Mouse (Mus musculus) intestine, embryonic 15.5 days (tissue): ENCODE measurements around the gene Wdr46. TPM values are rescaled to one million over a fixed set of nuclear protein-coding genes. Genes with fewer than 3 reads are reported as not detected.
"Not testable (repeated sequence)": the region's sequence is repeated elsewhere in the genome, so short reads cannot be mapped to it uniquely, and the experiment has no call there.

Experiments
- ATAC-seq: fragments of 200-750 bp; cut with Nextera tagmentation; 2 replicates; pipeline ENCODE4 v1.8.0; 2017; ENCODE audit warnings: moderate TSS enrichment, moderate library complexity
- H3K27ac ChIP-seq: fragments of 300-500 bp; sonication (generic); 2 replicates; pipeline ENCODE4 v1.5.1; 2015; ENCODE audit warnings: mild to moderate bottlenecking, inconsistent platforms
- H3K27me3 ChIP-seq: fragments of 300-500 bp; sonication (generic); replicated peaks from 2 replicates; pipeline ENCODE4 v1.6.1; 2015; ENCODE audit warnings: inconsistent platforms
- H3K36me3 ChIP-seq: fragments of 300-500 bp; sonication (generic); 2 replicates; pipeline ENCODE4 v1.6.1; 2015; ENCODE audit warnings: inconsistent platforms
- H3K4me1 ChIP-seq: fragments of 300-500 bp; sonication (generic); replicated peaks from 2 replicates; pipeline ENCODE4 v1.6.1; 2015; ENCODE audit warnings: inconsistent platforms
- H3K4me2 ChIP-seq: fragments of 300-500 bp; sonication (generic); replicated peaks from 2 replicates; pipeline ENCODE4 v1.6.1; 2015; ENCODE audit warnings: mild to moderate bottlenecking, inconsistent platforms
- H3K4me3 ChIP-seq: fragments of 300-500 bp; sonication (generic); replicated peaks from 2 replicates; pipeline ENCODE4 v1.5.1; 2015; ENCODE audit warnings: inconsistent platforms
- H3K9ac ChIP-seq: fragments of 300-500 bp; sonication (generic); 2 replicates; pipeline ENCODE4 v1.6.1; 2015; ENCODE audit warnings: inconsistent platforms
- H3K9me3 ChIP-seq: fragments of 300-500 bp; sonication (generic); 2 replicates; pipeline ENCODE4 v1.6.1; 2016; ENCODE audit warnings: inconsistent platforms
- WGBS: fragments of 180-500 bp; shearing (Covaris S2); methylation state at CpG from one replicate; pipeline ENCODE4 v1.1.7; 2015; 5-methylcytosine and 5-hydroxymethylcytosine counted together
- polyA plus RNA-seq: library from polyadenylated mRNA; unstranded; fragments of >200 nt; fragmentation: Nextera tagmentation; extraction: Ambion mirVana; gene quantifications from 2 replicates; pipeline ENCODE4 v1.2.1, GENCODE M21; 2015

Gene Wdr46
- polyA plus RNA-seq, 1 experiment from 2014 or later, result 37.1 TPM

DNA sequence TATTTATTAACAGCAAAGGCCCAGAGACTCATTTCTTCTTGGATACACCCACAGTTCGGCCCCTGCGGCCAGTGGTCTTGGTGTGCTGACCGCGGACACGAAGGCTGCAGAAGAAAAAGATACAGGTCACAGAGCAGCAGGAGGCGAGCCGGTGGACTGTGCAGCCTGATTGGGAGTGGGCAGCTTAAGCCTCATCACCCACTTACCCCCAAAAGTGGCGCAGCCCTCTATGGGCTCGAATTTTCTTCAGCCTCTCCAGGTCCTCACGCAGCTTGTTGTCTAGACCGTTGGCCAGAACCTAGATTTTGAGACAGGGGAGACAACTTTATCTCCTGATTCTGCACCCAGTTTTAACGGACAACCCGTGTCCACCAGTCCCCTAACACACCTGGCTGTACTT, 11.6 kb downstream of the Wdr46 start:
- Histone ChIP-seq H3K27ac (0 out of 2 replicates have a peak overlapping the region, but pooled peaks have one; percentile 96), H3K36me3 (peaks cover 13% of the 10 kb centered on the region), H3K9ac (peak overlapping the region; percentile 59), H3K4me1 (peaks cover 52% of the 10 kb centered on the region), H3K4me2 (peak overlapping the region; percentile 91)
- not testable (repeated sequence) for ATAC-seq, H3K4me3 ChIP-seq, H3K9me3 ChIP-seq, H3K27me3 ChIP-seq
- 71% methylated on average over 13 of the region's 13 CpGs for WGBS

DNA sequence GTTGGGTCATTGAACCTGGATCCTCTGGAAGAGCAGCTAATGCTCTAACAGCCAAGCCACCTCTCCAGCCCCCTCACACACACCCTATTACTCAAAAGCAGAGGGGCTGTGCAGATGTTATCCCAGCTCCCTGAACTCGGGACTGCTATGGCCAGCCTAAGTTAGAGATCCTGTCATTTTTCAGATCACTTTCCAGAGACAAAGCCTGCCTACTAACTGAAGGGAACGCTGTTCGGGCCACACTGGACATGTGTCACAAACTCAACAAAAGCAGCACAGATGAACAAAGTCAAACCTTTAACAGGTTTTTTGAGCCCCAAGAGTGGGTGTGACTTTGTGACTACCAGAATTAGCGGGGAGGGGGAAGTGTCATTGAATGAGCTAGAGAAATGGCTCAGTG, 12.4 kb downstream of the Wdr46 start:
- WGBS, result 81% methylated on average over 4 of the region's 4 CpGs
- no peak for ATAC-seq
- peaks cover 52% of the 10 kb centered on the region for H3K4me1 ChIP-seq
- peak overlapping the region; percentile 91 for H3K4me2 ChIP-seq
- no peaks in the 10 kb centered on the region for H3K27me3 ChIP-seq
- H3K4me3 ChIP-seq, result peak overlapping the region; percentile 84
- peak overlapping the region; percentile 41 for H3K27ac ChIP-seq
- peak overlapping the region; percentile 39; the same call in 1 of the 2 replicates for H3K9ac ChIP-seq
- H3K36me3 ChIP-seq, result peaks cover 13% of the 10 kb centered on the region
- no peaks in the 10 kb centered on the region for H3K9me3 ChIP-seq

- peaks cover 13% of the 10 kb centered on the region for H3K36me3 ChIP-seq
- H3K27me3 ChIP-seq, result no peaks in the 10 kb centered on the region
- peak overlapping the region; percentile 84 for H3K4me3 ChIP-seq
- peaks cover 51% of the 10 kb centered on the region for H3K4me1 ChIP-seq
- ATAC-seq, result no peak
- H3K27ac ChIP-seq, result peak overlapping the region; percentile 41; the same call in 1 of the 2 replicates
- H3K9ac ChIP-seq, result peak overlapping the region; percentile 39; the same call in 1 of the 2 replicates
- H3K4me2 ChIP-seq, result peak overlapping the region; percentile 91
- no peaks in the 10 kb centered on the region for H3K9me3 ChIP-seq
- 77% methylated on average over 3 of the region's 3 CpGs for WGBS
These were observed 12.8 kb downstream of the Wdr46 start for GRCm38 (mm10) chr17:33953310-33953709.

DNA sequence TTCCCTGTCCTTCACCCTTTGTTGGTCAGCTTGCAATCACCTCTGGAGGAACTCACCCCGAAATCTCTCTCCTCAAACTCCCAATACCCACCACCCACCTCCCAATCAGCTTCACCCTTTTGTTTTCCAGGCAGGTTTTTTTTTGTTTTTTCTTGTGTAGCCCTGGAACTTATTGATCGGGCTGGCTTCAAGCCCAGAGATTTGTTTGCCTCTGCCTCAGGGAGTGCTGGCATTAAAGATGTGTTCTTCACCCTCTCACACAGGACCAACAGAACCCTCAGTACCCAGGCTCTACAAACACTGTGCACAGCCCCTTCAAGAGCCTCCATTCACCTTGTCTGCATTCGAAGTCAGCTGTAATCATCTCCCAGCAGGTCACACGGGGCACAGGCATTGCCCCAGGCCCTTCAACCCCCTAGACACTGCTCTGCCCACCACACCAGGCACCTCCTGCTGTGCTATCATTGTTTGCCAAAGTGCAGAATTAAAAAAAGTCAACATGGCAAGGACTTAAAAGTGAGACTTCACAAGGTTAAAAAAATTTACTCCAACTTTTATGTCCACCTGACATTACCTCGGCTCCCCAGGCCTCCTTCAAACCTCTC, 13.6 kb downstream of the Wdr46 start:
- Histone ChIP-seq H3K4me2 (peak overlapping the region; percentile 91), H3K4me3 (peak overlapping the region; percentile 84), H3K9me3 (no peaks in the 10 kb centered on the region), H3K4me1 (peaks cover 43% of the 10 kb centered on the region), H3K27ac (peak overlapping the region; percentile 94), H3K36me3 (peaks cover 14% of the 10 kb centered on the region), H3K27me3 (no peaks in the 10 kb centered on the region), H3K9ac (peak overlapping the region; percentile 97)
- no peak for ATAC-seq
- 37% methylated on average over 5 of the region's 5 CpGs for WGBS

DNA sequence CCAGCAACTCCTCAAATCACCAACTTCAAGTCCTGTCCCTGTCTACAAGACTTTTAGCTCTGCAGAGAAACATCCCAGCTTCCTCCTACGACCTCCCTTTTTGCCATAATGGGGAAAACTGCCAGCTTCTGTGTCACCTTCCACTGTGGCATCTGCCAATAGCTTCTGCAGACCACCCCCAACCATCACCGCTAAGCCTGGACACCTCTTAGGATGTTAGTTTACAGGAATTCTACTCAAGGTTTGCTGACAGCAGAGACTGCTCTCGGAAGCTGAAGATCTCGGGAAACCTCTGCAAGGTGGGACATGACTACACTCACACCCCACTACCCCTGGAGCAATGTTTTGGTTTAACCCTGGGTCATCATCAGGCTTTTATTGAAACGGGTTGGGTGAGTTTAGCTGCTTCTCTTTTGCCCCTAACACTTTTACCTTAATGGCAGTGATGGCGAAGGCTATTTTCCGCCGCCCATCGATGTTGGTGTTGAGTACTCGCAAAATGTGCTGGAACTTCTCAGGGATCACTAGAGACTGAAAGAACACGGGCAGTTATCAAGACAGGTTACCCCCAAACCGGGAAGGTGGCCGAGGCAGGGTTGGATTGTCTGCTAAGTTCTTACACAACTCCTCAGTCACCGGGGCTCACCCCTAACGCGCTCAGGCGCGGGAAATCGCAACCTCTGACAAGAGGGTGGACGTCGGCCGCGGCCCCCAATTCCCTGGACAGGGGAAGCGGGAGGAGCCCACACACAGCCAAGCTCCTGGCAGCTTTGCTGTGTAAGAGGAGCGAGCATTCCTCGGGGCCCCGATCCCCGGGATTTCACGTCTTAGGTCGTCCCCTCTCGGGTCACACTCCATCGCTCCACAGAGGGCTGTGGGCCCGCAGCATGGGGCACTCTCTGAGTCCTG, 14.4 kb downstream of the Wdr46 start:
- peak; percentile 23; the same call in 1 of the 2 replicates for ATAC-seq

DNA sequence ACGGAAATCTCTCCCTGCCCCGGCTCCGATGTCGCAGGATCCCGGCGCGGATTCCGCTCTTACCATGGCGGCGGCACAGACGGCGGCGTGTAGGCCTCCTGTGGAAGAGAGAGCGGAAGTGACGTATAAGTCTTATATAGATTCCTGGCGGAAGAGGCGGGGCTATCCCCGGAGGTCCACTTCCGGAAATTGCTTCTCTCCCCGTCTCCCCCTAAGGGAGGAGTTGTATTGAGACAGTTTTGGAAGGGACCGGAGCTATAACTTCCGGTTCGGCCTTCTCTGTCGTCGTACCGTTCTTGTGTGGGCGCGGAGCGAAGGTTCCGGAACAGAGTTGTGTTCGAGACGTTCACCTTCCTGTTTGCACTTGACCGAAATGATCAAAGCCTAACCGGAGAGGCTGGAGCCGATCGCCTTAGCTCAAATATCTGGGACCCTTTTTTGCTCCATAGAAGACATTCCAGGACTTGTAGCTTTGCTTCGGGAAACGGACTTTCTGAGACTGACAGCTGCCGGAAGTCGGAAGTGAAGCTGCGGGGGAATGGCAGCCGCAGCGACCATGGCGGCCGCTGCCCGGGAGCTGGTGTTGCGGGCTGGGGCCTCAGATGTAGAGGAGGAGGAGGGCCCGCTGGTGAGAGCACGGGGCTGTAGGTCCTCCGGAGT, 15.2 kb downstream of the Wdr46 start, which contains the start of the genes Vps52 and Rps18:
Gene Vps52, plus strand, starts transcription at position 258 of the 660 bp plus-strand sequence.
Gene Rps18, minus strand, starts transcription at position 447 of the 660 bp plus-strand sequence.
- Histone ChIP-seq H3K36me3 (peaks cover 20% of the 10 kb centered on the region), H3K9ac (peak within 1 kb of the TSS; percentile 97), H3K4me2 (peak within 1 kb of the TSS; percentile 91), H3K9me3 (no peaks in the 10 kb centered on the region), H3K27me3 (no peaks in the 10 kb centered on the region), H3K4me1 (peaks cover 30% of the 10 kb centered on the region), H3K4me3 (peak within 1 kb of the TSS; percentile 84), H3K27ac (peak within 1 kb of the TSS; percentile 94)
- WGBS, result under 1% methylated on average over 50 of the region's 50 CpGs
- ATAC-seq, result peak; percentile 87

More for the DNA sequence above, 14.4 kb downstream of the Wdr46 start:
- Histone ChIP-seq H3K27ac (peak overlapping the region; percentile 94), H3K9ac (peak overlapping the region; percentile 97), H3K4me2 (peak overlapping the region; percentile 91), H3K36me3 (peaks cover 19% of the 10 kb centered on the region), H3K9me3 (no peaks in the 10 kb centered on the region), H3K27me3 (no peaks in the 10 kb centered on the region), H3K4me1 (peaks cover 38% of the 10 kb centered on the region), H3K4me3 (peak overlapping the region; percentile 84)
- under 1% methylated on average over 33 of the region's 33 CpGs for WGBS

- peak overlapping the region; percentile 67 for H3K4me2 ChIP-seq
- H3K36me3 ChIP-seq, result peaks cover 20% of the 10 kb centered on the region
- WGBS, result 7% methylated on average over 10 of the region's 10 CpGs
- H3K9me3 ChIP-seq, result no peaks in the 10 kb centered on the region
- no peak for ATAC-seq
- peak overlapping the region; percentile 77 for H3K9ac ChIP-seq
- no peaks in the 10 kb centered on the region for H3K27me3 ChIP-seq
- H3K4me3 ChIP-seq, result peak overlapping the region; percentile 84
- H3K27ac ChIP-seq, result peak overlapping the region; percentile 88; the same call in 1 of the 2 replicates
- H3K4me1 ChIP-seq, result peaks cover 26% of the 10 kb centered on the region
These were observed 15.9 kb downstream of the Wdr46 start for GRCm38 (mm10) chr17:33956336-33956735.

DNA sequence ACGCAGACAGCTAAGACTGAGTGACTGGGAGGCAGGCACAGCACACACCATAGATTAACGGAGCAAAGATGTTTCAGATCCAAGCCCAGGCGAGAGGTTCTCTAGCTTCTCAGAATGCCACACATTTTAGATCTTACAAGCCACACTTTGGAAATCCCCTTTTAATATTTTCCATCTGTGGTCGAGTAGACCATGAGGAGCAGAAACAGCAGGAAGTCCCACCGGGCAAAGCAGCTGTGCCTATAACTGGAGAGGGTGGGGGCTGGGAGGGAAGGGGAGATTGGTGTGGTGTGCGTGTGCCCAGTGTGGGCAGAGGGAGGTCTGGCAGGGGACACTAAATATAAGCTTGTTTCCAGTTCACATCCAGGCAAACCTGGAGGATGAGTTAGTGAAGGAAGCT, 17.0 kb downstream of the Wdr46 start:
- WGBS, result 87% methylated on average over 6 of the region's 6 CpGs
- ATAC-seq, result no peak
- Histone ChIP-seq H3K27ac (no peak overlapping the region), H3K4me1 (peaks cover 20% of the 10 kb centered on the region), H3K4me3 (no peak overlapping the region), H3K4me2 (no peak overlapping the region), H3K9ac (no peak overlapping the region), H3K9me3 (no peaks in the 10 kb centered on the region), H3K36me3 (peaks cover 25% of the 10 kb centered on the region), H3K27me3 (no peaks in the 10 kb centered on the region)

DNA sequence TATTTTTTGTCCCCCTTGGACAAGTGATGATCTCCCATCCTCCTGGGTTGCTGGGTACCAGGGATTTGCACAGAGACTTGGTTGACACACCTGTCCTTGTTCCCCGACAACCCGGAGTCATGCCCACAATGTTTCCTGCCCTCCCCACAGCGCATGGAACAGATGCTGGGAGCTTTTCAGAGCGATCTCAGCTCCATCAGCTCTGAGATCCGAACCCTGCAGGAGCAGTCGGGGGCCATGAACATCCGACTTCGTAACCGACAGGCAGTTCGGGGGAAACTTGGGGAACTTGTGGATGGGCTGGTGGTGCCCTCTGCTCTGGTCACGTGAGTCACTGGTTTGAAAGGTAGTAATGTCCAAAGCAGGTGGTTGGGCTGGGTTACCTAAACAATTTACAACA, 18.0 kb downstream of the Wdr46 start:
- H3K9ac ChIP-seq, result no peak overlapping the region
- H3K4me2 ChIP-seq, result no peak overlapping the region
- WGBS, result 95% methylated on average over 11 of the region's 11 CpGs
- no peak overlapping the region for H3K4me3 ChIP-seq
- no peak for ATAC-seq
- H3K27ac ChIP-seq, result no peak overlapping the region
- H3K9me3 ChIP-seq, result no peaks in the 10 kb centered on the region
- H3K4me1 ChIP-seq, result peaks cover 11% of the 10 kb centered on the region
- H3K36me3 ChIP-seq, result peaks cover 23% of the 10 kb centered on the region
- H3K27me3 ChIP-seq, result no peaks in the 10 kb centered on the region

DNA sequence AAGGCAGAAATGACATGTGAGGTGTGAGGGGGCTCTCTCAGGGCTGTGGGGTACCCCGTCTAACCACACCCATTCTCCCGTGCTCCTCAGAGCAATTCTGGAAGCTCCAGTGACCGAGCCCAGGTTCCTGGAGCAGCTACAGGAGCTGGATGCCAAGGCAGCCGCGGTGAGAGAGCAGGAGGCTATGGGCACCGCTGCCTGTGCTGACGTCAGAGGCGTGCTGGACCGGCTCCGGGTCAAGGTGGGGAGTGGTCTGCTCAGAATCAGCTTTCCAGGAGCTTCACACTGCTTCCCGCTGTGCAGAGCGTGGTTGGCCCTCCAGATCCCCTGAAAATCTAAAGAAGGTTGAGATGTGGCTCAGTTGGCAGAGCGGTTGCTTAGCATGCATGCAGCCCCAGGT, 18.7 kb downstream of the Wdr46 start:
- H3K27ac ChIP-seq, result no peak overlapping the region
- no peak overlapping the region for H3K4me3 ChIP-seq
- ATAC-seq, result no peak
- H3K9me3 ChIP-seq, result no peaks in the 10 kb centered on the region
- no peaks in the 10 kb centered on the region for H3K27me3 ChIP-seq
- no peak overlapping the region for H3K4me2 ChIP-seq
- WGBS, result 95% methylated on average over 13 of the region's 13 CpGs
- peaks cover 5% of the 10 kb centered on the region for H3K4me1 ChIP-seq
- H3K9ac ChIP-seq, result no peak overlapping the region
- peaks cover 20% of the 10 kb centered on the region for H3K36me3 ChIP-seq

- 93% methylated on average over 15 of the region's 15 CpGs for WGBS
- H3K4me1 ChIP-seq, result no peaks in the 10 kb centered on the region
- H3K27ac ChIP-seq, result no peak overlapping the region
- H3K4me2 ChIP-seq, result no peak overlapping the region
- no peak for ATAC-seq
- no peaks in the 10 kb centered on the region for H3K9me3 ChIP-seq
- peaks cover 18% of the 10 kb centered on the region for H3K36me3 ChIP-seq
- H3K9ac ChIP-seq, result no peak overlapping the region
- H3K27me3 ChIP-seq, result no peaks in the 10 kb centered on the region
- no peak overlapping the region for H3K4me3 ChIP-seq
These were observed 19.5 kb downstream of the Wdr46 start for GRCm38 (mm10) chr17:33959948-33960347.

DNA sequence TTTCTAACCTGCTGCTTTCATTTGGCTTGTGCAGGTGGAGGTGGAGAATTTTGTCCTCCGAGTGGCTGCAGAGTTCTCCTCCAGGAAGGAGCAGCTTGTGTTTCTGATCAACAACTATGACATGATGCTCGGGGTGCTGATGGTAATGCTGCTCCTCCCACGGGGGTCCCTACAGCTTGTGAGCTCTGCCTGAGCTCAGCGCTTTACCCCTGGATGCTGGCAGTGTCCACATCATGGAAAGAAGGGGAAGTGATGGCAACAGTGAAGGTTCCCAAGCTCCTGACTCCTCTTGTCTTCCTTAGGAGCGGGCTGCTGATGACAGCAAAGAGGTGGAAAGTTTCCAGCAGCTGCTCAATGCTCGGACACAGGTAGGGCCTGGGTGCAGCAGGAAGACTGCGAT, 22.4 kb downstream of the Wdr46 start:
- Histone ChIP-seq H3K9ac (no peak overlapping the region), H3K4me2 (no peak overlapping the region), H3K4me3 (no peak overlapping the region), H3K9me3 (no peaks in the 10 kb centered on the region), H3K36me3 (peaks cover 25% of the 10 kb centered on the region), H3K27me3 (no peaks in the 10 kb centered on the region), H3K27ac (no peak overlapping the region), H3K4me1 (no peaks in the 10 kb centered on the region)
- WGBS, result 91% methylated on average over 7 of the region's 7 CpGs
- ATAC-seq, result no peak
